Mouse (Mus musculus): ENCODE measurements around the gene Ttc39b. TPM values are rescaled to one million over a fixed set of nuclear protein-coding genes. Genes with fewer than 3 reads are reported as not detected.

Ttc39b gene
- polyA plus RNA-seq, 1 experiment from 2014 or later = 14.4 TPM

GRCm38 (mm10) chr4:83216381-83216780, 107.7 kb downstream of the Ttc39b start:
- no peaks in the 10 kb centered on the region for H3K27me3 ChIP-seq
- CTCF ChIA-PET = no interaction called here
- DNase-seq (ENCODE audit: low read depth, low spot score) (no peak), ATAC-seq (no peak)
- in situ Hi-C loops (cut with MboI; ENCODE audit: low pct_unique_long_range_greater_than_20kb) = no loop called here
- TF ChIP-seq CTCF (IDR thresholded peaks at IDR 0.05) = no peak
- POLR2A ChIA-PET = no interaction called here

- H3K27me3 ChIP-seq = no peaks in the 10 kb centered on the region
- ATAC-seq (no peak), DNase-seq (ENCODE audit: low read depth, low spot score) (no peak)
- CTCF ChIA-PET = no interaction called here
- TF ChIP-seq CTCF (IDR thresholded peaks at IDR 0.05) = no peak
- in situ Hi-C loops (cut with MboI; ENCODE audit: low pct_unique_long_range_greater_than_20kb) = no loop called here
- POLR2A ChIA-PET = no interaction called here
These were observed 108.3 kb downstream of the Ttc39b start for GRCm38 (mm10) chr4:83215776-83216175.

GRCm38 (mm10) chr4:83214822-83215558, 109.1 kb downstream of the Ttc39b start:
- DNase-seq (ENCODE audit: low read depth, low spot score) = peak; percentile 20
- CTCF ChIA-PET = no interaction called here
- POLR2A ChIA-PET = no interaction called here

GRCm38 (mm10) chr4:83213752-83214151, 110.3 kb downstream of the Ttc39b start:
- ATAC-seq (no peak), DNase-seq (ENCODE audit: low read depth, low spot score) (no peak)
- in situ Hi-C loops (cut with MboI; ENCODE audit: low pct_unique_long_range_greater_than_20kb) = no loop called here
- no peak for TF ChIP-seq CTCF (IDR thresholded peaks at IDR 0.05)
- H3K27me3 ChIP-seq = no peaks in the 10 kb centered on the region
- ChIA-PET POLR2A (no interaction called here), CTCF (no interaction called here)

More at GRCm38 (mm10) chr4:83214822-83215558, 109.1 kb downstream of the Ttc39b start:
- ATAC-seq = peak; percentile 62
- no peaks in the 10 kb centered on the region for H3K27me3 ChIP-seq
- TF ChIP-seq CTCF (IDR thresholded peaks at IDR 0.05) = no peak
- in situ Hi-C loops (cut with MboI; ENCODE audit: low pct_unique_long_range_greater_than_20kb) = no loop called here

- in situ Hi-C loops (cut with MboI; ENCODE audit: low pct_unique_long_range_greater_than_20kb) = no loop called here
- no peak for DNase-seq (ENCODE audit: low read depth, low spot score)
- CTCF ChIA-PET = no interaction called here
These were observed 112.3 kb downstream of the Ttc39b start for GRCm38 (mm10) chr4:83211709-83212108.

GRCm38 (mm10) chr4:83210437-83210836, 113.6 kb downstream of the Ttc39b start:
- in situ Hi-C loops (cut with MboI; ENCODE audit: low pct_unique_long_range_greater_than_20kb) = no loop called here
- DNase-seq (ENCODE audit: low read depth, low spot score) = no peak
- H3K27me3 ChIP-seq = no peaks in the 10 kb centered on the region
- POLR2A ChIA-PET = no interaction called here
- ATAC-seq = no peak
- CTCF ChIA-PET = interaction anchor here (1.3 kb wide), 1 partner anchor 24 kb away, joined by 3 read pairs; no protein-coding TSS in a partner anchor
- no peak for TF ChIP-seq CTCF (IDR thresholded peaks at IDR 0.05)

More at GRCm38 (mm10) chr4:83211709-83212108, 112.3 kb downstream of the Ttc39b start:
- no peak for ATAC-seq
- TF ChIP-seq CTCF (IDR thresholded peaks at IDR 0.05) = no peak
- POLR2A ChIA-PET = no interaction called here
- no peaks in the 10 kb centered on the region for H3K27me3 ChIP-seq

- no peak for DNase-seq (ENCODE audit: low read depth, low spot score)
- no peak for ATAC-seq
- CTCF ChIA-PET = no interaction called here
- TF ChIP-seq CTCF (IDR thresholded peaks at IDR 0.05) = no peak
- no peaks in the 10 kb centered on the region for H3K27me3 ChIP-seq
- POLR2A ChIA-PET = no interaction called here
- in situ Hi-C loops (cut with MboI; ENCODE audit: low pct_unique_long_range_greater_than_20kb) = no loop called here
These were observed 117.1 kb downstream of the Ttc39b start for GRCm38 (mm10) chr4:83206803-83207586.

- ChIA-PET POLR2A (no interaction called here), CTCF (no interaction called here)
- no peaks in the 10 kb centered on the region for H3K27me3 ChIP-seq
- no peak for ATAC-seq
- in situ Hi-C loops (cut with MboI; ENCODE audit: low pct_unique_long_range_greater_than_20kb) = no loop called here
- TF ChIP-seq CTCF (IDR thresholded peaks at IDR 0.05) = no peak
- DNase-seq (ENCODE audit: low read depth, low spot score) = no peak
These were observed 117.6 kb downstream of the Ttc39b start for GRCm38 (mm10) chr4:83206416-83206802.

GRCm38 (mm10) chr4:83199391-83199790, 124.7 kb downstream of the Ttc39b start:
- no peak for ATAC-seq
- in situ Hi-C loops (cut with MboI; ENCODE audit: low pct_unique_long_range_greater_than_20kb) = loop anchor here (25.0 kb wide), 4 partner anchors 362 to 1712 kb away; no protein-coding TSS in a partner anchor

GRCm38 (mm10) chr4:83198123-83198522, 125.9 kb downstream of the Ttc39b start:
- no peak for TF ChIP-seq CTCF (IDR thresholded peaks at IDR 0.05)
- ChIA-PET POLR2A (interaction anchor here (1.0 kb wide), 1 partner anchor 19 kb away, joined by 3 read pairs; no protein-coding TSS in a partner anchor), CTCF (no interaction called here)
- DNase-seq (ENCODE audit: low read depth, low spot score) (no peak), ATAC-seq (no peak)
- in situ Hi-C loops (cut with MboI; ENCODE audit: low pct_unique_long_range_greater_than_20kb) = loop anchor here (25.0 kb wide), 4 partner anchors 361 to 1711 kb away; no protein-coding TSS in a partner anchor
- H3K27me3 ChIP-seq = no peaks in the 10 kb centered on the region

More at GRCm38 (mm10) chr4:83199391-83199790, 124.7 kb downstream of the Ttc39b start:
- ChIA-PET CTCF (interaction anchor here (0.8 to 1.1 kb wide), 2 partner anchors 11 to 32 kb away, joined by 3 read pairs; no protein-coding TSS in a partner anchor), POLR2A (no interaction called here)
- DNase-seq (ENCODE audit: low read depth, low spot score) = no peak
- no peaks in the 10 kb centered on the region for H3K27me3 ChIP-seq
- TF ChIP-seq CTCF (IDR thresholded peaks at IDR 0.05) = no peak

- DNase-seq (ENCODE audit: low read depth, low spot score) = no peak
- in situ Hi-C loops (cut with MboI; ENCODE audit: low pct_unique_long_range_greater_than_20kb) = loop anchor here (10.0 to 25.0 kb wide), 5 partner anchors 352 to 1702 kb away; no protein-coding TSS in a partner anchor
- ChIA-PET POLR2A (no interaction called here), CTCF (no interaction called here)
- no peak for ATAC-seq
- no peak for TF ChIP-seq CTCF (IDR thresholded peaks at IDR 0.05)
- H3K27me3 ChIP-seq = no peaks in the 10 kb centered on the region
These were observed 134.3 kb downstream of the Ttc39b start for GRCm38 (mm10) chr4:83189736-83190135.

All from Patski (cell line).